In the genomic region with DNA sequence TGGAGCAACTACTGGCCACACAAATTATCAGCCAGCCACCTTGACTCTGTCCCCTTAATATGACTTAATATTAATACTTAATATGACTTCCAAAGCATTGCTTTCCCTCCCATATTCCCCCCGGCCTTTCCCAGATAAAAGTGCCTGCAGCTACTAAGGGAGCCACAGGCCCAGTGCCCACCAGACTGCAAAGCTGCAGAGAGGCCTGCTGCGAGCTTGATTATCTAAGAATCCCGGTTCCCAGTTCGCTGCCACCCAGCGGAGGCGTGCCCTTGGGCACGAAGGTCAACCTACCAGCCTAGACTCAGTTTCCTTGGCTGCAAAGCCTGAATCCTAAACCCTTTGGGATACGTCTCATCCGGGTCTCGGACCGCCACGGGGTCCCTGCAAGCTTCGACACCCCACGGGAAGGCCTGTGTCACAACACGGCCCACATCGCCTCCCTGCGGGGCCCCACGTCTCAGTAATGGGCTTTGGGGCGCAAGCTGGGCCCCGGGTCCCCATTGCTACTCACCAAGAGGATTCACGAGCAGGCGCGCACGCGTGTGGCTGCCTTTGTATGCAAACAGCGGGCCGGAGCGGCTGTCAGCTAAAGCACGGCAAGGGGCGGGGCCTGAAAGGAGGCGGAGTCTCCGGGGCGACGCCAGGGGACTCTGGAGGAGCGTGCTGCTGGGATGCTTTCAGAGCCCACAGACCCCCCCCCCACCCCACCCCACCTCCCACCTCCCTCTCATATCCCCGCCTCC, we compare ENCODE assay signal across 8 mouse cellular contexts. TPM values are rescaled to one million over a fixed set of nuclear protein-coding genes. Genes with fewer than 3 reads are reported as not detected.
DNase-seq lines count a peak whose midpoint lies in the region; ATAC-seq and TF ChIP-seq lines count a peak whose summit lies in the region.

No protein-coding gene starts in this region.

- DNase-seq in CH12.LX (ENCODE audit: extremely low read depth): peak; percentile 89
- peak; percentile 77 for DNase-seq in c-Kit-positive CD71-positive TER-119-negative erythroid progenitor cells, embryonic 14.5 days (ENCODE audit: low read depth)
- DNase-seq in heart, postnatal 10 days: peak; percentile 94 to 96
- peak; percentile 67 for DNase-seq in large intestine, adult 2 months (ENCODE audit: low read depth, low spot score)
- DNase-seq in liver, postnatal 0 days: peak; percentile 95
- peak; percentile 98 for DNase-seq in testis, postnatal 10 days (ENCODE audit: low spot score)

- peak overlapping the region; percentile 88 to 95 (median 89) for H3K4me3 ChIP-seq in CH12.LX (replicated peaks in 1 of 3; ENCODE audit: low read depth in 2 of 3, low read length in 2 of 3, poor library complexity in 1 of 3)
- H3K4me3 ChIP-seq in forebrain, embryonic 12.5 days (replicated peaks): peak overlapping the region; percentile 70
- H3K4me3 ChIP-seq in liver, postnatal 0 days (ENCODE audit: low read depth, low read length): peak overlapping the region; percentile 83
- peak overlapping the region; percentile 94 for H3K4me3 ChIP-seq in neural tube, embryonic 14.5 days (ENCODE audit: low read depth, low read length)

- no peak for TF ChIP-seq RAD21 in CH12.LX (IDR thresholded peaks at IDR 0.05; ENCODE audit: low read depth, low read length)

- in situ Hi-C loops in CH12.LX (cut with MboI; ENCODE audit: low pct_ligation_motif_present, low pct_unique_long_range_greater_than_20kb, low sequenced_read_pairs): no loop called here

- TF ChIP-seq EP300 in CH12.LX (IDR thresholded peaks at IDR 0.05; ENCODE audit: low read length): no peak
- TF ChIP-seq EP300 in liver, postnatal 0 days (IDR thresholded peaks at IDR 0.05; ENCODE audit: low read depth): no peak

- WGBS in forebrain, embryonic 12.5 days: under 1% methylated on average over 36 of the region's 36 CpGs
- WGBS in large intestine, adult 2 months: under 1% methylated on average over 36 of the region's 36 CpGs
- 1% methylated on average over 35 of the region's 36 CpGs for WGBS in liver, postnatal 0 days (ENCODE audit: insufficient replicate concordance)
- WGBS in neural tube, embryonic 14.5 days: 0% methylated on average over 34 of the region's 36 CpGs

- H3K79me2 ChIP-seq in CH12.LX (replicated peaks; ENCODE audit: control insufficient read depth, extremely low read depth, insufficient read depth, poor library complexity, severe bottlenecking): no peaks in the 10 kb centered on the region

- H3K4me1 ChIP-seq in CH12.LX (ENCODE audit: control insufficient read depth in 1 of 2, insufficient read depth in 2 of 2): peaks cover 22 to 76% of the 10 kb centered on the region in 2 experiments
- H3K4me1 ChIP-seq in forebrain, embryonic 12.5 days: peaks cover 70% of the 10 kb centered on the region
- H3K4me1 ChIP-seq in liver, postnatal 0 days (ENCODE audit: insufficient read depth): peaks cover 25% of the 10 kb centered on the region
- peaks cover 40% of the 10 kb centered on the region for H3K4me1 ChIP-seq in neural tube, embryonic 14.5 days (ENCODE audit: control insufficient read depth, insufficient read depth, low read length)

- H3K36me3 ChIP-seq in CH12.LX (replicated peaks in 1 of 2; ENCODE audit: control insufficient read depth in 1 of 2, insufficient read depth in 1 of 2, low read length in 1 of 2): peaks cover 0 to 4% of the 10 kb centered on the region in 2 experiments
- no peaks in the 10 kb centered on the region for H3K36me3 ChIP-seq in forebrain, embryonic 12.5 days (replicated peaks)
- 0 out of 2 replicates have a peak, but pooled peaks cover 3% of the 10 kb centered on the region for H3K36me3 ChIP-seq in liver, postnatal 0 days (replicated peaks; ENCODE audit: insufficient read depth, low read length)
- H3K36me3 ChIP-seq in neural tube, embryonic 14.5 days (ENCODE audit: control insufficient read depth, insufficient read depth, low read length): no peaks in the 10 kb centered on the region

- no peak overlapping the region for H3K27ac ChIP-seq in CH12.LX (ENCODE audit: insufficient read depth, low read depth)
- peak overlapping the region; percentile 66 for H3K27ac ChIP-seq in forebrain, embryonic 12.5 days
- peak overlapping the region; percentile 96 for H3K27ac ChIP-seq in liver, postnatal 0 days (ENCODE audit: low read depth)
- peak overlapping the region; percentile 87 for H3K27ac ChIP-seq in neural tube, embryonic 14.5 days (ENCODE audit: low read depth, low read length)

- dilution Hi-C loops in CH12.LX (cut with MboI; ENCODE audit: extremely low pct_ligation_motif_present, extremely low pct_unique_long_range_greater_than_20kb, low sequenced_read_pairs): no loop called here

- peak; percentile 64 for TF ChIP-seq POLR2A in CH12.LX (IDR thresholded peaks at IDR 0.05; ENCODE audit: low read depth, low read length)

- peak; percentile 93 for ATAC-seq in forebrain, embryonic 12.5 days (ENCODE audit: low FRiP score)
- ATAC-seq in liver, postnatal 0 days: peak; percentile 77
- peak; percentile 91 for ATAC-seq in neural tube, embryonic 14.5 days (ENCODE audit: low read depth)

- no peaks in the 10 kb centered on the region for H3K27me3 ChIP-seq in CH12.LX (replicated peaks)
- no peaks in the 10 kb centered on the region; the same call in 1 of the 2 replicates for H3K27me3 ChIP-seq in forebrain, embryonic 12.5 days
- no peaks in the 10 kb centered on the region for H3K27me3 ChIP-seq in liver, postnatal 0 days (ENCODE audit: insufficient read depth, low read length)
- no peaks in the 10 kb centered on the region for H3K27me3 ChIP-seq in neural tube, embryonic 14.5 days (ENCODE audit: control insufficient read depth, insufficient read depth, low read length)

- no peak for TF ChIP-seq CTCF in CH12.LX (conservative IDR thresholded peaks at IDR 0.05 in 1 of 2, IDR thresholded peaks at IDR 0.05 in 1 of 2; ENCODE audit: low read depth in 2 of 2, low read length in 2 of 2)
- no peak for TF ChIP-seq CTCF in liver, postnatal 0 days (IDR thresholded peaks at IDR 0.05; ENCODE audit: low read depth)

- no peaks in the 10 kb centered on the region for H3K9me3 ChIP-seq in CH12.LX (replicated peaks; ENCODE audit: low read length)
- H3K9me3 ChIP-seq in forebrain, embryonic 12.5 days: no peaks in the 10 kb centered on the region
- no peaks in the 10 kb centered on the region for H3K9me3 ChIP-seq in liver, postnatal 0 days (ENCODE audit: low read length)
- no peaks in the 10 kb centered on the region for H3K9me3 ChIP-seq in neural tube, embryonic 14.5 days (ENCODE audit: control insufficient read depth, low read length)

- intact Hi-C loops in heart, postnatal 10 days (cut with DNase I): loop anchor here (5.0 kb wide), 1 partner anchor 43 kb away; no protein-coding TSS in a partner anchor

- peak overlapping the region; percentile 93 for H3K9ac ChIP-seq in CH12.LX (ENCODE audit: insufficient read depth, low read depth)
- peak overlapping the region; percentile 65 for H3K9ac ChIP-seq in forebrain, embryonic 12.5 days
- H3K9ac ChIP-seq in liver, postnatal 0 days (replicated peaks): peak overlapping the region; percentile 91
- H3K9ac ChIP-seq in neural tube, embryonic 14.5 days (replicated peaks; ENCODE audit: low read depth, low read length): peak overlapping the region; percentile 89

- H3K4me2 ChIP-seq in CH12.LX (ENCODE audit: insufficient read depth, low read depth, poor library complexity, severe bottlenecking): peak overlapping the region; percentile 60
- peak overlapping the region; percentile 74 for H3K4me2 ChIP-seq in forebrain, embryonic 12.5 days
- peak overlapping the region; percentile 98 for H3K4me2 ChIP-seq in liver, postnatal 0 days (ENCODE audit: low read depth, low read length)
- H3K4me2 ChIP-seq in neural tube, embryonic 14.5 days (ENCODE audit: low read depth, low read length): peak overlapping the region; percentile 85

TF ChIP-seq in CH12.LX, 34 proteins besides CTCF, POLR2A, EP300 and RAD21 (continues in another document):
- TF ChIP-seq BHLHE40 (IDR thresholded peaks at IDR 0.05; ENCODE audit: low read depth, low read length) (peak; percentile 91), MAFK (IDR thresholded peaks at IDR 0.05; ENCODE audit: insufficient replicate concordance, low read length) (no peak), ZNF384 (IDR thresholded peaks at IDR 0.05; ENCODE audit: low read depth, low read length) (no peak), ETS1 (conservative IDR thresholded peaks at IDR 0.05; ENCODE audit: low read depth, low read length) (peak; percentile 43), KAT2A (IDR thresholded peaks at IDR 0.05; ENCODE audit: insufficient replicate concordance, low read length) (no peak), GABPA (IDR thresholded peaks at IDR 0.05; ENCODE audit: insufficient replicate concordance, low read depth, low read length) (no peak), RCOR1 (conservative IDR thresholded peaks at IDR 0.05; ENCODE audit: low read depth, low read length) (no peak), SMC3 (IDR thresholded peaks at IDR 0.05; ENCODE audit: low read depth, low read length) (no peak), NELFE (IDR thresholded peaks at IDR 0.05; ENCODE audit: low read depth, low read length) (no peak; the same call in 1 of the 2 replicates), E2F4 (IDR thresholded peaks at IDR 0.05; ENCODE audit: insufficient replicate concordance, low read depth, low read length) (no peak), MAZ (IDR thresholded peaks at IDR 0.05; ENCODE audit: low read depth, low read length) (no peak), PAX5 (IDR thresholded peaks at IDR 0.05; ENCODE audit: low read length) (no peak), USF1 (IDR thresholded peaks at IDR 0.05; ENCODE audit: low read depth, low read length) (no peak), SIN3A (IDR thresholded peaks at IDR 0.05; ENCODE audit: low read length) (peak; percentile 97), HCFC1 (IDR thresholded peaks at IDR 0.05; ENCODE audit: low read depth, low read length) (no peak; the same call in 1 of the 2 replicates), UBTF (IDR thresholded peaks at IDR 0.05; ENCODE audit: low read depth, low read length) (no peak), ELF1 (IDR thresholded peaks at IDR 0.05; ENCODE audit: low read depth, low read length) (0 out of 2 replicates have a peak, but pooled peaks have one; percentile 15), CHD2 (IDR thresholded peaks at IDR 0.05; ENCODE audit: low read length) (no peak), ZC3H11A (IDR thresholded peaks at IDR 0.05; ENCODE audit: low read depth, low read length) (no peak), MYC (IDR thresholded peaks at IDR 0.05; ENCODE audit: low read depth, low read length) (no peak)

RNA-seq across cellular contexts. Expression of gene Lpin1, which starts 21.4 kb away (rescaled TPM):
- 4.7 and 6.7 TPM in 2 replicates for total RNA-seq in CH12.LX (2012; rRNA removed)
- 5.3 and 6.1 TPM in 2 replicates for total RNA-seq in CH12.LX (2014; rRNA removed)
- 6.9 and 7.5 TPM in 2 replicates for polyA plus RNA-seq in CH12.LX (2012; ENCODE audit: insufficient read length, low read depth)
- polyA plus RNA-seq in forebrain, embryonic 12.5 days (2016; fragmentation: Nextera tagmentation; extraction: Ambion mirVana): 10.4 and 11.1 TPM in 2 replicates
- total RNA-seq in heart, postnatal 10 days (2021): 100 to 1,000 TPM in 1 of 2 experiments, 10 to 100 TPM in 1; 65.1 to 106 TPM
- 4.9 and 7.9 TPM in 2 replicates for polyA plus RNA-seq in large intestine, adult 2 months (2012; rRNA removed)
- polyA plus RNA-seq in liver, postnatal 0 days (2015; fragmentation: Nextera tagmentation; extraction: Ambion mirVana): 4.6 and 14.3 TPM in 2 replicates
- polyA plus RNA-seq in neural tube, embryonic 14.5 days (2014; fragmentation: Nextera tagmentation; extraction: Ambion mirVana): 21.4 and 22.1 TPM in 2 replicates
